Mouse (Mus musculus) ovary, postnatal 36 days (tissue): ENCODE results near the gene Gnai3.

Experiments used
- DNase-seq: peaks from one replicate; pipeline ENCODE4 v3.0.0; 2022; ENCODE audit warnings: low spot score, mixed read lengths

The Gnai3 gene

GRCm38 (mm10) chr3:108111320-108111719 lies 34.6 kb downstream of the Gnai3 start:
- DNase-seq, result no peak

- DNase-seq, result no peak
These were observed 40.7 kb downstream of the Gnai3 start for GRCm38 (mm10) chr3:108105281-108105680.

- no peak for DNase-seq
These were observed 43.9 kb downstream of the Gnai3 start for GRCm38 (mm10) chr3:108102075-108102474.

- DNase-seq, result no peak
These were observed 44.4 kb downstream of the Gnai3 start for GRCm38 (mm10) chr3:108101594-108101993.

GRCm38 (mm10) chr3:108098316-108098715 lies 47.6 kb downstream of the Gnai3 start:
- DNase-seq, result no peak

GRCm38 (mm10) chr3:108097656-108098055 lies 48.3 kb downstream of the Gnai3 start:
- no peak for DNase-seq

GRCm38 (mm10) chr3:108096726-108097125 lies 49.2 kb downstream of the Gnai3 start:
- no peak for DNase-seq

- no peak for DNase-seq
These were observed 49.7 kb downstream of the Gnai3 start for GRCm38 (mm10) chr3:108096226-108096625.

- DNase-seq, result no peak
These were observed 50.8 kb downstream of the Gnai3 start for GRCm38 (mm10) chr3:108094976-108095760.

GRCm38 (mm10) chr3:108094146-108094545 lies 51.8 kb downstream of the Gnai3 start:
- DNase-seq, result no peak

GRCm38 (mm10) chr3:108093306-108093705 lies 52.6 kb downstream of the Gnai3 start:
- DNase-seq, result no peak

GRCm38 (mm10) chr3:108092536-108093115 lies 53.3 kb downstream of the Gnai3 start, which contains the start of gene Gnat2:
Gnat2 (plus strand) TSS chr3:108092789.
- DNase-seq, result no peak

GRCm38 (mm10) chr3:108092030-108092429 lies 53.9 kb downstream of the Gnai3 start:
- no peak for DNase-seq

- no peak for DNase-seq
These were observed 55.4 kb downstream of the Gnai3 start for GRCm38 (mm10) chr3:108090561-108090960.

GRCm38 (mm10) chr3:108089916-108090315 lies 56.0 kb downstream of the Gnai3 start:
- no peak for DNase-seq

GRCm38 (mm10) chr3:108088842-108089380 lies 57.0 kb downstream of the Gnai3 start:
- no peak for DNase-seq

- DNase-seq, result no peak
These were observed 58.6 kb downstream of the Gnai3 start for GRCm38 (mm10) chr3:108087329-108087728.

- DNase-seq, result peak; percentile 86
These were observed 59.4 kb downstream of the Gnai3 start, which contains the start of gene Ampd2 for GRCm38 (mm10) chr3:108086470-108086979. Ampd2 (minus strand) TSS chr3:108086651.

- DNase-seq, result peak; percentile 78
These were observed 60.1 kb downstream of the Gnai3 start for GRCm38 (mm10) chr3:108085721-108086469.

- peak; percentile 92 for DNase-seq
These were observed 60.6 kb downstream of the Gnai3 start for GRCm38 (mm10) chr3:108085281-108085720.

GRCm38 (mm10) chr3:108084767-108085270 lies 61.1 kb downstream of the Gnai3 start:
- no peak for DNase-seq

- DNase-seq, result no peak
These were observed 62.0 kb downstream of the Gnai3 start for GRCm38 (mm10) chr3:108083904-108084407.
